Mouse (Mus musculus): ENCODE measurements around the gene Art4. TPM values are rescaled to one million over a fixed set of nuclear protein-coding genes. Genes with fewer than 3 reads are reported as not detected.

Art4 gene
- polyA plus RNA-seq, 1 experiment = 0.11 TPM

GRCm38 (mm10) chr6:136827516-136827880 is 30.0 kb downstream of the Art4 start, which contains the start of gene BC049715:
Gene BC049715, plus strand, starts transcription at chr6:136827626.
- peaks cover 3% of the 10 kb centered on the region for H3K4me1 ChIP-seq (ENCODE audit: control insufficient read depth, insufficient read depth, insufficient read length, low read length)
- no peaks in the 10 kb centered on the region for H3K27me3 ChIP-seq (ENCODE audit: control insufficient read depth, insufficient read depth, low read length)
- H3K27ac ChIP-seq (ENCODE audit: insufficient read depth, low read depth, low read length) = peak within 1 kb of the TSS; percentile 66
- peak within 1 kb of the TSS; percentile 96 for H3K4me3 ChIP-seq (ENCODE audit: low read depth, low read length)
- TF ChIP-seq CTCF (IDR thresholded peaks at IDR 0.05; ENCODE audit: extremely low read depth, insufficient read length, insufficient replicate concordance, low read depth, low read length) = no peak
- no peak for TF ChIP-seq POLR2A (IDR thresholded peaks at IDR 0.05; ENCODE audit: low read depth, low read length)
- H3K36me3 ChIP-seq (ENCODE audit: control insufficient read depth, insufficient read depth, low read length) = peaks cover 21% of the 10 kb centered on the region
- under 1% methylated on average over 34 of the region's 34 CpGs for WGBS

- peak overlapping the region; percentile 96 for H3K4me3 ChIP-seq (ENCODE audit: low read depth, low read length)
- H3K36me3 ChIP-seq (ENCODE audit: control insufficient read depth, insufficient read depth, low read length) = peaks cover 25% of the 10 kb centered on the region
- H3K4me1 ChIP-seq (ENCODE audit: control insufficient read depth, insufficient read depth, insufficient read length, low read length) = peaks cover 3% of the 10 kb centered on the region
- H3K27ac ChIP-seq (ENCODE audit: insufficient read depth, low read depth, low read length) = no peak overlapping the region
- TF ChIP-seq CTCF (IDR thresholded peaks at IDR 0.05; ENCODE audit: extremely low read depth, insufficient read length, insufficient replicate concordance, low read depth, low read length) (no peak), POLR2A (IDR thresholded peaks at IDR 0.05; ENCODE audit: low read depth, low read length) (no peak)
- 4% methylated on average over 7 of the region's 7 CpGs for WGBS
- H3K27me3 ChIP-seq (ENCODE audit: control insufficient read depth, insufficient read depth, low read length) = no peaks in the 10 kb centered on the region
Observed at GRCm38 (mm10) chr6:136827116-136827515, 30.4 kb downstream of the Art4 start.

GRCm38 (mm10) chr6:136824987-136825386 is 32.5 kb downstream of the Art4 start:
- Histone ChIP-seq H3K36me3 (ENCODE audit: control insufficient read depth, insufficient read depth, low read length) (peaks cover 45% of the 10 kb centered on the region), H3K27ac (ENCODE audit: insufficient read depth, low read depth, low read length) (no peak overlapping the region), H3K4me1 (ENCODE audit: control insufficient read depth, insufficient read depth, insufficient read length, low read length) (peaks cover 3% of the 10 kb centered on the region), H3K27me3 (ENCODE audit: control insufficient read depth, insufficient read depth, low read length) (no peaks in the 10 kb centered on the region), H3K4me3 (ENCODE audit: low read depth, low read length) (no peak overlapping the region)
- TF ChIP-seq CTCF (IDR thresholded peaks at IDR 0.05; ENCODE audit: extremely low read depth, insufficient read length, insufficient replicate concordance, low read depth, low read length) = no peak
- TF ChIP-seq POLR2A (IDR thresholded peaks at IDR 0.05; ENCODE audit: low read depth, low read length) = no peak
- WGBS = 86% methylated on average over 8 of the region's 8 CpGs

- Histone ChIP-seq H3K4me1 (ENCODE audit: control insufficient read depth, insufficient read depth, insufficient read length, low read length) (no peaks in the 10 kb centered on the region), H3K27me3 (ENCODE audit: control insufficient read depth, insufficient read depth, low read length) (no peaks in the 10 kb centered on the region), H3K27ac (ENCODE audit: insufficient read depth, low read depth, low read length) (no peak overlapping the region), H3K36me3 (ENCODE audit: control insufficient read depth, insufficient read depth, low read length) (peaks cover 71% of the 10 kb centered on the region), H3K4me3 (ENCODE audit: low read depth, low read length) (no peak overlapping the region)
- WGBS = 93% methylated on average over 18 of the region's 18 CpGs
- TF ChIP-seq POLR2A (IDR thresholded peaks at IDR 0.05; ENCODE audit: low read depth, low read length) = no peak
- no peak for TF ChIP-seq CTCF (IDR thresholded peaks at IDR 0.05; ENCODE audit: extremely low read depth, insufficient read length, insufficient replicate concordance, low read depth, low read length)
Observed at GRCm38 (mm10) chr6:136821086-136821485, 36.4 kb downstream of the Art4 start.

GRCm38 (mm10) chr6:136820381-136820780 is 37.2 kb downstream of the Art4 start:
- Histone ChIP-seq H3K36me3 (ENCODE audit: control insufficient read depth, insufficient read depth, low read length) (peaks cover 76% of the 10 kb centered on the region), H3K4me3 (ENCODE audit: low read depth, low read length) (no peak overlapping the region), H3K27me3 (ENCODE audit: control insufficient read depth, insufficient read depth, low read length) (no peaks in the 10 kb centered on the region), H3K27ac (ENCODE audit: insufficient read depth, low read depth, low read length) (no peak overlapping the region), H3K4me1 (ENCODE audit: control insufficient read depth, insufficient read depth, insufficient read length, low read length) (no peaks in the 10 kb centered on the region)
- 96% methylated on average over 21 of the region's 21 CpGs for WGBS
- TF ChIP-seq POLR2A (IDR thresholded peaks at IDR 0.05; ENCODE audit: low read depth, low read length) (no peak), CTCF (IDR thresholded peaks at IDR 0.05; ENCODE audit: extremely low read depth, insufficient read length, insufficient replicate concordance, low read depth, low read length) (no peak)

GRCm38 (mm10) chr6:136817549-136817948 is 40.0 kb downstream of the Art4 start:
- TF ChIP-seq POLR2A (IDR thresholded peaks at IDR 0.05; ENCODE audit: low read depth, low read length) (no peak), CTCF (IDR thresholded peaks at IDR 0.05; ENCODE audit: extremely low read depth, insufficient read length, insufficient replicate concordance, low read depth, low read length) (no peak)
- Histone ChIP-seq H3K27ac (ENCODE audit: insufficient read depth, low read depth, low read length) (no peak overlapping the region), H3K27me3 (ENCODE audit: control insufficient read depth, insufficient read depth, low read length) (no peaks in the 10 kb centered on the region), H3K4me1 (ENCODE audit: control insufficient read depth, insufficient read depth, insufficient read length, low read length) (no peaks in the 10 kb centered on the region; the same call in 1 of the 2 replicates), H3K36me3 (ENCODE audit: control insufficient read depth, insufficient read depth, low read length) (peaks cover 75% of the 10 kb centered on the region), H3K4me3 (ENCODE audit: low read depth, low read length) (no peak overlapping the region)
- 91% methylated on average over 3 of the region's 3 CpGs for WGBS

- no peak for TF ChIP-seq POLR2A (IDR thresholded peaks at IDR 0.05; ENCODE audit: low read depth, low read length)
- no peak for TF ChIP-seq CTCF (IDR thresholded peaks at IDR 0.05; ENCODE audit: extremely low read depth, insufficient read length, insufficient replicate concordance, low read depth, low read length)
- peaks cover 5% of the 10 kb centered on the region for H3K4me1 ChIP-seq (ENCODE audit: control insufficient read depth, insufficient read depth, insufficient read length, low read length)
- H3K27ac ChIP-seq (ENCODE audit: insufficient read depth, low read depth, low read length) = no peak overlapping the region
- H3K27me3 ChIP-seq (ENCODE audit: control insufficient read depth, insufficient read depth, low read length) = no peaks in the 10 kb centered on the region
- peaks cover 68% of the 10 kb centered on the region for H3K36me3 ChIP-seq (ENCODE audit: control insufficient read depth, insufficient read depth, low read length)
- H3K4me3 ChIP-seq (ENCODE audit: low read depth, low read length) = no peak overlapping the region
- WGBS = 92% methylated on average over 21 of the region's 21 CpGs
Observed at GRCm38 (mm10) chr6:136816826-136817225, 40.7 kb downstream of the Art4 start.

Data from small intestine, adult 2 months (tissue).